Mouse (Mus musculus) neutrophil, adult 65 days (primary cell): ENCODE results near the gene Satb2. TPM values are rescaled to one million over a fixed set of nuclear protein-coding genes. Genes with fewer than 3 reads are reported as not detected.

Experiments
- total RNA-seq: library from RNA; stranded (reverse); gene quantifications from 2 replicates; pipeline ENCODE4 v1.2.4, GENCODE M21; 2023

Gene Satb2
- 1.5 TPM in 2 replicates for total RNA-seq

DNA sequence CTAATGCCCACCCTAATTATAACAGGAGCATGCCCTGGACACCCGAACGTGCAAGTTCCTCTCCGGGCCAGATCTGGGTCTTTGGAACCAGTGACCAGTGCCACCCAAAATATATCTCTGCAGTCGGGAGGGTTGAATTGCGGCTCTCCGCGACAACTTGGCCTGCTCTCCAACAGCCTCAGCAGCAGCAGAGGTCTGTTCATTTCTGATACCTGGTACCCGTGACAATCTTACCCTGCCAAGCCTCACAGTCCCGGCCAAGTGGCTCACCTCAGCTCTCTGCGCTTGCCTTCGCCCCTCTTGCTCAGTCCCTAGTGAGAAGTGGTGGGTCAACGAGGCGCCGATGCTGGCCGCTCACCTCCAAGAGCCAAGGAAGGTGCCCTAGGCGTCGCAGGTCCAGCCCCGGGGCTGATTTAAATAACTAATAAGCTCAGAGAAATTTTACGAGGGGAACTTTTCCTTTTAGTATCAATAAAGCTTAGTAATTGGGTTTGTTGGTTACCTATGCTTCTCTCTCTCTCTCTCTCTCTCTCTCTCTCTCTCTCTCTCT lies at the start of gene Satb2:
TSS of gene Satb2 (minus strand) at position 500 of the 550 bp plus-strand sequence.

